Mouse (Mus musculus) frontal cortex, postnatal 25 days (tissue): ENCODE measurements around the gene Ifna1.
"Not testable (repeated sequence)": the region's sequence is repeated elsewhere in the genome, so short reads cannot be mapped to it uniquely, and the experiment has no call there.

ENCODE experiments used
- DNase-seq, 2 experiments: peaks; one replicate each; pipeline ENCODE4 v3.0.0; 2022; ENCODE audit warnings: low spot score in 2 of 2

The Ifna1 gene

GRCm38 (mm10) chr4:88849698-88850097 lies at the start of gene Ifna1:
Gene Ifna1 (plus strand): TSS chr4:88850087.
- DNase-seq = no peak

GRCm38 (mm10) chr4:88802954-88803353 lies 46.9 kb upstream of the Ifna1 start, which contains the start of gene Gm13287:
Gene Gm13287 (plus strand): TSS chr4:88803254.
- DNase-seq = not testable (repeated sequence)

- DNase-seq = not testable (repeated sequence)
Observed at GRCm38 (mm10) chr4:88805231-88805630, 44.7 kb upstream of the Ifna1 start, which contains the start of gene Gm13288. Gene Gm13288 (plus strand): TSS chr4:88805531.

- DNase-seq = not testable (repeated sequence)
Observed at GRCm38 (mm10) chr4:88805761-88806160, 44.1 kb upstream of the Ifna1 start.

- DNase-seq = no peak
Observed at GRCm38 (mm10) chr4:88815928-88816327, 34.0 kb upstream of the Ifna1 start, which contains the start of gene Ifna7. Gene Ifna7 (plus strand): TSS chr4:88816228.

GRCm38 (mm10) chr4:88819659-88820058 lies 30.2 kb upstream of the Ifna1 start, which contains the start of gene Ifna11:
Gene Ifna11 (plus strand): TSS chr4:88819959.
- DNase-seq = no peak

GRCm38 (mm10) chr4:88822995-88823394 lies 26.9 kb upstream of the Ifna1 start:
- no peak for DNase-seq

- DNase-seq = not testable (repeated sequence)
Observed at GRCm38 (mm10) chr4:88827116-88827515, 22.8 kb upstream of the Ifna1 start, which contains the start of gene Ifna6. Gene Ifna6 (plus strand): TSS chr4:88827416.

GRCm38 (mm10) chr4:88830523-88830922 lies 19.4 kb upstream of the Ifna1 start:
- peak in 1 of 2 experiments; percentile 14 for DNase-seq

- DNase-seq = not testable (repeated sequence)
Observed at GRCm38 (mm10) chr4:88835225-88835624, 14.7 kb upstream of the Ifna1 start, which contains the start of gene Ifna5. Gene Ifna5 (plus strand): TSS chr4:88835525.

- DNase-seq = no peak
Observed at GRCm38 (mm10) chr4:88838828-88839227, 11.1 kb upstream of the Ifna1 start.

GRCm38 (mm10) chr4:88840058-88840457 lies 9.8 kb upstream of the Ifna1 start:
- DNase-seq = no peak

- no peak for DNase-seq
Observed at GRCm38 (mm10) chr4:88841438-88841911, 8.4 kb upstream of the Ifna1 start, which contains the start of gene Ifna4. Gene Ifna4 (plus strand): TSS chr4:88841861.

GRCm38 (mm10) chr4:88845334-88845733 lies 4.6 kb upstream of the Ifna1 start:
- DNase-seq = no peak

GRCm38 (mm10) chr4:88851026-88851763 lies 1.3 kb downstream of the Ifna1 start:
- no peak for DNase-seq

- DNase-seq = no peak
Observed at GRCm38 (mm10) chr4:88859214-88859613, 9.3 kb downstream of the Ifna1 start.

GRCm38 (mm10) chr4:88863309-88863708 lies 13.4 kb downstream of the Ifna1 start:
- DNase-seq = no peak

- DNase-seq = no peak
Observed at GRCm38 (mm10) chr4:88864599-88864998, 14.7 kb downstream of the Ifna1 start.

GRCm38 (mm10) chr4:88865011-88865569 lies 15.2 kb downstream of the Ifna1 start:
- no peak for DNase-seq

- peak; percentile 58 to 72 for DNase-seq
Observed at GRCm38 (mm10) chr4:88867366-88867925, 17.6 kb downstream of the Ifna1 start.

GRCm38 (mm10) chr4:88867926-88868911 lies 18.3 kb downstream of the Ifna1 start:
- DNase-seq = no peak
